Mouse (Mus musculus): ENCODE data around the gene Mex3d.

Gene Mex3d

DNA sequence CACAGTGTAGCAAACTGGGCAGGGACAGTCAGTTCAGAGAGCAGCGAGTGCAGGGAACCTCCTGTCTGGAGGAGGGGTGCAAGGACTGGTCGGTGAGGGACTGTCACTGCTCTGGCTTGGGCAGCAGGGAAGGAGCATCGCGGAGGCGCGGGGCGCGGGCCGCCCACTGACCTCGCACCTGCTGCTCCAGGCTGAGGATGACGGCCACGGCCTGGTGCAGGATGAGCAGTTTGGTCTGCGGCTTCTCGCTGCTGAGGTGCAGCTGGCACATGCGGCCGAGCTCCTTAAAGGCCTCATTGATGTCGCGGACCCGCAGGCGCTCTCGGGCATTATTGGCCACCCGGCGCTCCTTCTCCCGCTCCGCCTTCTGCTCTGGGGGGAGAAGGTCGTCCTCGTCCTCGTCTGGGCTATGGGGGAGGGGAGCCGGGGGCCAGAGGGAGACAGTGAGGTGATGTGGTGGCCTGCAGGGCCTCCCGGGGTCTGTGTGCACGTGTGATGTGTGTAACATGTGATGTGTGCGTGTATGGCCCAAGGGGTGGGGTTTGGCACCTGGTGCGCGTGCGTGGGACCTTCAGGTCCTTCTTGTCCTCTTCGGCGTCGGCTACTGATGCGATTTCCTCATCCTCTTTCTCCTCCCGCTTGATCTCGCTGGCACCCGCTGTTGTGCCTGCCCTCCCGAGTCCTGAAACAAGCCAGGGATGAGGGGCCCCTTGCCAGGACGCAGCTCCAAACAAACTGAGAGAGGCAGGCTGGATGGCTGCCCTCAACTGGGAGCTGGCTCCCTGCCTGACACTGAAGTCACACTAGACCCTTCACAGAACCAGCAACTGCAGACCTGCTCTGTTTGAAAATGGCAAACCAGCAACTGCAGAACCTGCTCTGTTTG lies 25.4 kb upstream of the Mex3d start:
- DNase-seq (ENCODE audit: low read depth): no peak

DNA sequence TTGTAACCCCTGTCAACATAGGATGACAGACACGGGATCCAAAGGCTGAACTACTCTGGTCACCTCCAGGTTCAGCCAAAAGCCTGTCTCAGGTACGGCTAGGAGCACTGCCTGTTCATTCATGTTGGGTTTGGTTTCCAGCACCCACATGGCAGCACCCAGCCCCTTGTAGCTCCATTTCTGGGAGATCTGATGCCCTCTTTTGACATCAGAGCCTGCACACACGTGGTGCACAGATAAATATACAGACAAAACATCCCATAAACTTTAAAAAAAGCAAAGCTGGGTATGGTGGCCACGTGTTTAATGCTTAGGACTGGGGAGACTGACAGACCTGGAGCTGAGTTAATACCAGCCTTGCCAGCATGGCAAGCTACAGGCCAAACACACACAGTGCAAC lies 20.5 kb upstream of the Mex3d start:
- no peak for DNase-seq (ENCODE audit: low read depth)

DNA sequence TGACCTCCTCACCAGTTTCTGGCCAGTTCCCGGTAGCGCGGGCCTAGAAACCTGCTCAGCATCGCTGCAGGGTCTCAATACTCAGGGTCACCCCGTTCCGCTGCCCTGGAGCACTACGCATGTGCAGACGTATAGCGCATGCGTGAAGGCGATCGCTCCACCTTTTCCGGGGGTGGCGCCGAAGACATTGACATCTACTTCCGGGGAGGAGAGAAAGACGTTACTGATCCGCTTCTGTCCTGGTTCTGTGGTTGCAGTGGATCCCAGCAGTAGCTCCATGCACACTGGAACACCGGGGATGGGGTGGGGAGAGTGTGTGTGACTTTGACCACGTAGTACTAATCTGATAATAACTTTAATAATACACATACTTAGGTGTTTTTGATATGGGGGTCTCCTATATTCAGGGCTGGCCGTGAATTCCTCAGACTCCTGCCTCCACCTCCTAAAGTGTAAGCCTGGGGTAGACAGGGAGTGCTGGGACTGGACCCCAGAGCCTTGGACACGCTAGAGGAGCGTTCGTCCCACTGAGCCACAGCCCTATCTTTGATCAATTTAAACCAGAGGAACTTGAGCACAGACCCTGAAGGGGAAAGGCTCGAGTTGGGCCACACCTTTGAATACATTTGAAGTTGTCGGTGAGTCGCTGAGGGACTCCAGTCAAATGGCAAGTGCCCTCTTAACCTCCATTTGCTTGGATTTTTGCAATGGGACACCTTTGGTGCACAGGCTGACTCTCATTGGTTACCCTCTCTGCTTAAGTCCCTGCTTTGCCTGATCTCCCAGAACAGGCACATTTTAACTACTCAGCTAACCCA lies 19.4 kb upstream of the Mex3d start, which contains the start of gene Uqcr11:
Gene Uqcr11 (minus strand): TSS at position 147 of the 818 bp plus-strand sequence.
- peak; percentile 88 for DNase-seq (ENCODE audit: low read depth)

DNA sequence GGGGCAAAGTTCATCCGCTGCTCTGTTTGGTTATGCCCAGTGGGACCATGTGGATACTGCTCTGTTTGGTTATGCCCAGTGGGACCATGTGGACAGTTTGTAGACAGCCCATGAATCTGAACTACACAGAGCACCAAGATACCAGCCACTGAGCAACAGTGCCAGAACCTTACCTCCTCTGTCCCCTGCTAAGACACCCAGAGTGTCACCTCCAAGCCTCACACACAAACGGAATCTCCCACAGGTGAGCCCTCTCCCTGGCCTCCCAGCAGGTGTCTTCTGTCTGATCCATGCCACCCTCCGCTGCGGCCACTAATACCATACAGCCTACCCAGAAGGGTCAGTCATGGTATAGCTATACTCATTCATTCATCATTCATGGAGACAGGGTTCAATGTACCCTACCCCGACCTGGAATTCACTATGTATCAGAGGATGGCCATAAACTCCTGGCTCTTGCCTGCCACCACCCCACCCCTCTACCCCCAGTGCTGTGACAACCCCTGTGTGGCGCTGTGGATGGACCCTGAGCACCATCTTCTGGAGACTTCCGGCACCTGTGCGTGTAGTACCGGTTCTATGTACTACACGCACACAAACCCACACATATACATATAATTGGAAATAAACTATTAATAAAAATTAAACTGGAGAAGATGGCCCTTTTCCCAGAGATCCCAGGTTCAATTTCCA lies 18.2 kb upstream of the Mex3d start:
- no peak for DNase-seq (ENCODE audit: low read depth)

DNA sequence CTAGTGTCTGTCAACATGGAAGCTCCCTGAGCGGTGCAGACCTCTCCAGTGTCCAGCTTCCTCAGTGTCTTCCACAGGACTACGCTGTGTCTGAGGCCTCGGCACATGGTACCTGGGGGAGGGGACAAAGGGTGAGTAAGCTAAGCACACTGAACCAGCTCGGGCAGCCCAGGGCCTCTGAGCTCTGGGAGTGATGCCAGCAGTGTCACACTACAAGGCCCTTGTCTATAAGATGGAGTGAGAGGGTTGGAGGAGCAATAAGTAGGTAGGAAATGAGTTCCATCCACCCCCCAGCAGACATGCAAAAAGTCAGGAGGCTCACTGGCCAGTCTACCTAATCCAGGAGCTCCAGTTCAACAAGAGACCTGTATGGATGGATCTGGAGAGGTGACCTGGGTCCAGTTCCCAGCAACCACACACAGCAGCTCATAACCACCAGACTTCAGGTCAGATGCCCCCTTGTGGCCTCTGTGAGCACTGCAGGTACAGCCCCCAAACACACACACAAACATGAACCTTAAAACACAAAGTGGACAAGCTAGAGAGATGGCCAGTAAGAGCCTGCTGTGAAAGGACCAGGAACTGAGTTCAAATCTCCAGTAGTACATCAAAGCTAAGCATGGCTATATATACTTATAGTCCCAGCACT lies 15.7 kb upstream of the Mex3d start:
- DNase-seq (ENCODE audit: low read depth): no peak

DNA sequence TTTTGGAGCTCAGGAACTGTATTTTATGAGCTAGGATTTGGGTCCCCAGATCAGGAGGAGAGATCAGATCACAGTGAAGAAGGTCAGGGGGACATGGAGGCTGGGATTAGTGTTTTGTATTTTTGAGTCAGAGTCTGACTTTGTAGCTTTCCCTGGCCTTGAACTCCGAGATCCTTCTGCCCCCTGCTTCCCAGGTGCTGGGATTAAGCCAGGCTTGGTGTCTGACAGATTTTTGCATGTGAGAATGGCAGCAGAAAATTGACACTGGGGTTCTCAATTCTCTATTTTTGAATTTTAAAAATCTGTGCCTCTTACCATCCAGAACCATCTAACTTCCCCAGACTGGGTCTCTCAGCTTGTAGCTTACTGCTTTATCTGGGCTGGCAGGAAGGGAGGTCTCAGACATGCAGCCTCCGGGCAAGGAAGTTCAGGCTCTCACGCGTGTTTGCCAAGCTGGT lies 13.3 kb upstream of the Mex3d start:
- DNase-seq (ENCODE audit: low read depth): no peak

DNA sequence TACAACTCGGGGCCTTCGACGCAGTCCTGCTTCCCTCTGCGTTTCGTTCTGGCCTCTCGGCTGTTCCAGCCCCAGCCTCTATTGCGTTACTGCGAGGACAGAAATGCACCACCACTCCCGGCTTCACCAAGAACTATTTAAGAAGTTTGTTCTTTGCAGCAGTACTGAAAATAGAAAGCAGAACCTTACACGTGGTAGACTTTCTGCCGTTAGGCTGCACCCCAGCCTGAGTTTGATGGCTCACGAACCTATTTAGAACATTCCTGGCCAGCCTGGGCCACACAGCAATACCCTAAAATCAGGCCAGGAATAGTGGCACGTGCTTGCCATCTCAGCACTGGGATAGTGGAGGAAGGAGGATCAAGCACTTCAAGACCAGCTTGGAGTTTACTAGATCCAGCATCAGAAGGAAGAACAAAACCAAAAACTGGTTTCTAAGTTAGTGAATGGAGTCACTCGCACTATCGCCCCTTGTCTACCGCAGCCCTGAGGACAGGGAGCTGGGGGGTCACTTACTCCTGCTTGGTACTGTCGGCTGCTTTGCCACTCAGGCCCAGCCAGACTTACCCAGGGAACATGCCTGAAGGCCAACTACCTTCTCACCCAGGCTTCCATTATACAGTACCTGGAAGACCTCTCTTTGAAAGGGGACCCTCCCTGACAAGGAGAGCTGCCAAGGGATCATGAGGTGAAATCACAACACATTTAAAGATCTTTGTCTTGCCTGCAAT lies 12.7 kb upstream of the Mex3d start:
- no peak for DNase-seq (ENCODE audit: low read depth)

DNA sequence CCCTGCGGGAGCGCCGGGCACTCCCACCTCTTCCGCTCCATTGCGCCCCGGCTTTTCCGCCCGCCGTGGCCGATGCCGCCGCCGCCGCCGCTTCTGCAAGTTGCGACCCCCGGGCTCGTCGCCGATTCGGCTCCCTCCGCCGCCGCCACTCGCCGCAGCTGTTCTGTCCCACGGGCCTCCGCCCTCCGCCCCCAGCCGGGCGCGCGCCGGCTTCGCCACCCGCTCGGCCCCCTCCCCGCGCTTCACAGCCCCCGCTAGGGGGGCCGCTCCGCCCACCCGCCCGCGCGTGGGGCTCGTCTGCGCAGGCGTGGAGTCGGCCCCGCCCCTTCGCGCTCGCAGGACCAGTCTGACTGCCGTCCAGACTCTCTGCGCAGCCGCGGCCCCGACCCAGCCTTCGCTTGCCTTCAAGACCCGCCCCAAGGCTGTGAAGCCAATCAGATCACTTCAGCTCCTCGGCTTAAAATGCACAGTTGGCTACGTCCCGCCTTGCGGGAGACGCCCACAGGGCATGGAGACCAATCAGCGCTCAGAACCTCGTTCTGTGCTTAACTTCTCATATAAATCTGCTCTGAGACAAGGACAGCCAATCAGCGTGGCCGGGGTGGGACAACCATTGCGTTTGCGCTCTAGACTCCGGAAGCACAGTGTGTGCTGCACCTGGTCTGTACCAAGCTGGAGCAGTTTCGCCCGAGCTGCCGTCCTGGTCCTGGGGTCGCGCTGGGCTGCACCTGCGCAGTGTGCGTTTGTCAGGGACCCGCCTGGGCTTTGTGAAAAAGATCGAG lies 11.9 kb upstream of the Mex3d start, which contains the start of gene Mbd3:
Gene Mbd3 (minus strand): TSS at position 360 of the 782 bp plus-strand sequence.
- peak; percentile 98 for DNase-seq (ENCODE audit: low read depth)

DNA sequence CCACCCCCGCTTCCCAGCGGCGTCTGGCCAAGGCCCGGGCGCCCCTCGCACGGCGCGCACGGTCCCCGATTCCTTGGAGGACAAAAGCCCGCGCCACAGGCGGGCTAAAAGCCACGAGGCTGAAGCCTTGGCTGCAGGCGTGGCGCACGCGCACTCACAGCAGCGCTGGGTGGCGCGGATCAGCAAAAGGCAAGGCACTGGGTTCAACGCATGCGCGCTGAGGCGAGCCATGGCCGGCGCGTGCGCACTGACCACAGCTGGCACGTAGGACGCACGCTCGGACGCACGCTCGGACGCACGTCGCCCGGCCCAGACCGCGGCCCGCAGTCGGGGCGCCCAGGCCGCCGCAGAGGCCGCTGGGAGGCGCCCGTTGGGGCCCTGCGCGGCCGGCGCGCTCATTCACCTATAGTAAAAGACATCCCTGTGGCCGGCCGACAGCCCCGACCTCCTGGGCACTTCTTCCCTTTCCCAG lies 11.3 kb upstream of the Mex3d start:
- DNase-seq (ENCODE audit: low read depth): peak; percentile 95

DNA sequence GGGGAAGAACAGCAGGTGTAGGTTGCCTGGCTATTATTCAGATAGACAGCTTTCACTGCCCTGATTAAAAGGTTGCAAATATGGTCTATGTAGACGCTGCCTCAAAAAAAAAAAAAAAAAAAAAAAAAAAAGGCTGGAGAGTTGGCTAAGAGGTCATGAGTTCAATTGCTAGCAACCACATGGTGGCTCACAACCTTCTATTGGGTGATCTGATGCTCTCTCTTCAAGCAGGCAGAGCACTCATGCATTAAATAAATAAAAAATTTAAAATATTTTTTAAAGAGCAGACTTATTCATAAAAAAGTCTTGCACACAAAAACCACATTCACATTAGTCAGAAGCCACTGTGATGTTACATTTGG lies 10.7 kb upstream of the Mex3d start:
- DNase-seq (ENCODE audit: low read depth): no peak

DNA sequence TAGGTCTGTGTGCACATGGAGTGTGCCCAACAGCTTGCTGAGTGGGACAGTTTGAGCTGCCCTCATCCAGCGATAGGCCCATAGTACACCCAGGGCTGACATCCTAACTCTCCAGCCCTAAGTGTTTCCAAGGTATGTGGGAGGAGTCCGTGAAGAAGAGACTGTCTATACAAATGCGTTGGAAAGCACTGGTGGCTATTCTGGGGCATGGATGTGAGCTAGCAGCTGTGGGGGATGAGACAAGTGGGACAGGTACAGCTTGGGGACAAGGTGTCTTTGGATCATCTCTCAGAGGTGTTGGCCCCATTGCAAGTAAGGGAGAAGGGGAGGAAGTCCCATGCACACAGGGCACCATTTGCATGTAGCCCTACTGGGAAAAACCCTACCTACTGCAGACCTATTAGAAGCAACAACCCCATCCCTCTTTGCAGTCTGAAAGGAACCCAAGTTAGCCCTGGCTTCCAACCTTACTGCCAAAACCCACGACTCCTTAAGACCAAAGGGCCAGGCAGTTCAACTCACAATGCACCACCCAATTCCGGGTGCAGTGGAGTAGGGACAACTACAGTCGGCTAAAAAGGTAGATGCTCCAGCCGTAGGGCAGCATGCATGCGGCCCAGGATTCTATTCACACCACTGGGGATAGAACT lies 10.2 kb upstream of the Mex3d start:
- no peak for DNase-seq (ENCODE audit: low read depth)

DNA sequence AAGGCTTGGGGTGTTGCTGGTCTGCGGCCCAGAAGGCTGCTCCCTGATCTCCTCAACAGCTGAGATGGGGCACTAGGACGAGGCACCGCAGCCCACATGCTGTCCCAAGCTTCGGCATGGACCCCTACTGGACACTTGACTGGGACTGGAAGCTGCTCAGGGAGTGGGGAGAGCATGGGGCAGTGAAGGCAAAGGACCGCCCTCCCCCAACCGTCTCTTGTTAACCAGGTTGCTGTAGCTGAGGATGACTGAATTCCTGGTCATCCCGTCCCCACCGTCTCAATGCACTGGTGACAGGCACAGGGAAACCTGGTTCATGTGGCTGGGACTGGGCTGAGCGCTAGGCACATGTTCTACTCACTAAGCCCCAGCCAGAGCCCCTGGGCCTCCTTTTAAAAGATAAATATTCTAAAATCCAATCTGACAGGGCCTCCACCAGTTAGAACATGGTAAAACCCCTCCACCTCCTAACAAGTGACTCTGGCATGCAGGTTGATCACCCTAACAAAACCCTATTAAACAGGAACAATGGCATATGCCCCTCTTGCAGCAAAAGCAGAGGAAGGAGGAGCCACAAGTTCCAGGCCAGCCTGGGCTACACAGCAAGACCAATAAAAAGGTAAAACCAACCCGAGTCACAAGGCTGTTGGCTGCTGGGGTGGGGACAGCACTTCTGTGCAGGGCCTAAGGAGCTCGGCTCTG lies 9.5 kb upstream of the Mex3d start:
- DNase-seq (ENCODE audit: low read depth): no peak

DNA sequence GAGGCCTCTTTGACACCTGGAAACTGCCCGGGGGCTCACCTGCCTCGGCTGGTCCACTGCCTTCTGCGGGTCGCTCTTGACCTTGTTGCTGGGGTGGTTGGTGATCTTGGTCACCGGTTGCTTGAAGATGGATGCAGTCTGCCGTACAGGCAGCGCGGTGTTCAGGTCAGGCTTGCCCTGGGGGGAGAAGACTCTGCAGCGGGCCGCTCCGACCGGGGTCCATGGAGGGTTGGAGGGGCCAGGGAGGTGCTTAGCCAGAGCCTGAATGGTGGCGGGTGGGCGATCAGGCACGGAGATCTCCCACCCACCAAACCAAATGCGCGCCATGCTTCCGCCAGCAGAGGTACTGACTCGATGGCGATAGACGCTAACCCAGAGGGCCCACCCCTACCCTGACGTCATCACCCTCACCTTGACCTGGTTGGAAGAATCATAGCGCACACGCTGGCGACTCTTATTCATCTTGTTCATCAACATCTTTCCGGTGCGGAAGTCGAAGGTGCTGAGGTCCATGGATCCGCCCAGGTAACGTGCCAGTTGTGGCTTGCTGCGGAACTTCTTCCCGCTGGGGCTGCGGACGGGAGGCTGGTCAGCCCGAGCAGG lies 7.7 kb upstream of the Mex3d start:
- DNase-seq (ENCODE audit: low read depth): no peak

DNA sequence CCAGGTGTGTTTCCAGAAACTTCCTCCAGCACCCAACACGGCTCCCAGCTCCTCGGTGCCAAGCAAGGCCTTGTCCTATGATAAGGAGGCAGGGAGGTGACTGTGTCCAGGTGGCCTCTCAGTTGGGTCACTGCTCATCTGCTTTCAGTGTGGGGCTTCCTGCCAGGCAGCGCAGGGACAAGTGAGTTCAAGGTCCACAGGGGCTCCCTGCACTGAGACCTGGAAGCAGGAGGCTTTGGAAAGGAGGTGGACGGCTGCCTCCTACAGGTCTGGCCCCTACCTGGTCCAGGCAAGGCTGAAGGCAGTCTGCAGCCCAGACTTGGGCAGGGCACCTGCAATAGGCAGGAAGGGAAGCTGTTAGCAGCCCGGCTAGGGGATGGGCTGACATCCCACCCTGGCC lies 5.2 kb upstream of the Mex3d start:
- DNase-seq (ENCODE audit: low read depth): no peak

DNA sequence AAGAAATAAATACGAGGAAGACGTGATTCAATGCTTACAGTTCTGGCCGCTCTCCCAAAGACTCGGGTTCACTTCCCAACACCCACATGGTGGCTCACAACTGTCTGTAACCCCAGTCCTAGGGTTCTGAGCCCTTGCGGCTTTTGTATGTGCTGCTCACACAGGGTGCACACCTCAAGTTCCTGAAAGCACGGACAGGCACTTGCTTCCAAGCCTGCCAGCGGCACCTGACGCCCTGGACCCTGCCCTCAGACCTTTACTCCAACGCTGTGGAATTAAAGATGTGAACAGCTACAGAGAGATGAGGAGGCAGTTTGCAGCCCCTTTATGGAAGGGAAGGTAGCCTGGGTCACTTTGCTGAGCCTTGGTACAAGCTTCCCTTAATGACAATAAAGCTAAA lies 3.2 kb upstream of the Mex3d start:
- DNase-seq (ENCODE audit: low read depth): no peak

DNA sequence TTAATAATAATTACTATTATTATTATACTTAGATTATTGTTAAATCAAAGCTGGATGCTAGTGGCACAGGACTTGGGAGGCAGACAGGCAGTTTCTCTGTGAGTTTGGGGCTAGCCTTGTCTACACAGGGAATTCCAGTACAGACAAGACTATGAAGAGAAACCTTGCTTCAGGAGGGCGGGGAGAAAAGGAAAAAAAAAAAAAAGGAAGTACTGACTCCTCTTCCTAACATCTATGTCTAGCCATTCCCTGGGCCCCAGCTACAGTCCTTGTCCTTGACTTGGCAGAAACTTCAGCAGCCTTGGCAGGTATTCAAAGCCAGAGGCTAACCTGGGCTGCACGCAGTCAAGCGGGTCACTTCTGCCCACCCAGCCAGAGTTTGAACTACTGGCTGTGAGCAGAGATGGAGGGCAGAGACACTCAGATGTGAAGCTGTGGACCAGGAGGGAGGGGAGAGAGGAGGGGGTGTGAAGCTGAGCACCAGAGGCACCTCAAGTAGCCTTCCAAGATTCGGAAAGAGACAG lies 1.8 kb upstream of the Mex3d start:
- DNase-seq (ENCODE audit: low read depth): no peak

DNA sequence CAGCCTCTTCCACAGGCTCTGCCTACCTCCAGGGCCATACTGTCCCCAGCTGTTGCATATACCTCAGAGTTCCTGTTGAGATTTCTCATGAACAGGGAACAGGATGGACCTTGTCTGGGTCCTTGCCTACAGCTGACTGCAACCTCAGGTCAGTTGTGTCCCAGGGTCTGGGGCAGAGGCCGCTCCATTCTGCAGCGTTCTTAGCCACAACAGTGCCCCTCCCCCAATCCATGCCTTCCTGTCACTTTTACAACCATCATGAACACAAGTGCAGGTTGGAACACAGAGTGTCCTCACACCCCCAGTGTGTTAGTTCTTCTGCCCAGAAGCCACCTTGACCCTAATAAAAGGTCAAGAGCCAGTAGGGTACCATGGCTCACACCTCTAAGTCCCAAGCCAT lies 1.3 kb upstream of the Mex3d start:
- no peak for DNase-seq (ENCODE audit: low read depth)

DNA sequence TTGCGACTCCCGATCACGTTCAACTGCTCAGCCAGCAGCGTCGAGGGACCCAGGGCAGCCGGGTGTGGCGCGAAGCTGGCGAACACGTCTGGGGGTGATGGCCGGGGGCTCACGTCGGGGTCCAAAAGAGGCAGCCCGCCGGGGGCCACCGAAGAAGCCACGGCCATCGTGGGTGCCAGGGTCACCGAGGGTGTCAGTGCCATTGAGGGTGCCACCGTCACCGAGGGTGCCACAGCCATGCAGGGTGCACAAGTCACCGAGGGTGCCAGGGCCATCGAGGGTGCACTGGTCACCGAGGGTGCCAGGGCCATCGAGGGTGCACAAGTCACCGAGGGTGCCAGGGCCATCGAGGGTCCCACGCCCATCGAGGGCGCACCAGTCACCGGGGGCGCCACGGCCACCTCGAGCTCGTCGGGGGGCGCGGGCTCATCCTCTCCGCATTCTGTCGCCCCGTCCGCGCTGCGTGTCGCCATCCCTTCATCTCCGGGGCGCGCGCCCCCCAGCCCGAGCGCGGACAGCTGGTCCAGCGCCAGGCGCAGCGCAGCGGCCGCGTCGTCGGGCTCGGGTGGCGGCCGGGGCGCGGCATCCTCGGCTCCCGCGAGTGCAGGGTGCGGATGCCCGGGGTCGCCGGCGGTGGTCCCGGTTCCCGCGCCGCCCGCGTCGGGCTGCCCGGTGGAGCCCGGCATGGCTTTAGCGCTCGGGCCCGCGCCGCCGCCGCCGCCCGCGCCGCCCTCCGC lies 556 bp downstream of the Mex3d start:
- DNase-seq (ENCODE audit: low read depth): no peak

All from c-Kit-positive CD71-negative TER-119-negative erythroid progenitor cells, embryonic 14.5 days (primary cell).